Mouse (Mus musculus) ES-Bruce4 (cell line): ENCODE data around the gene Lef1. TPM values are rescaled to one million over a fixed set of nuclear protein-coding genes. Genes with fewer than 3 reads are reported as not detected.

Experiments
- H3K27ac ChIP-seq: 2 replicates; pipeline ENCODE4 v1.5.1; 2012; ENCODE audit warnings: low read length, inconsistent platforms; ENCODE audit not compliant: insufficient read depth
- H3K27me3 ChIP-seq: 2 replicates; pipeline ENCODE4 v1.6.1; 2012; ENCODE audit warnings: mild to moderate bottlenecking, low read length, inconsistent platforms; ENCODE audit not compliant: control insufficient read depth, poor library complexity, insufficient read depth, severe bottlenecking
- H3K36me3 ChIP-seq: 2 replicates; pipeline ENCODE4 v1.6.1; 2012; ENCODE audit warnings: inconsistent platforms, mild to moderate bottlenecking, low read length, moderate library complexity; ENCODE audit not compliant: control insufficient read depth, poor library complexity, insufficient read depth, severe bottlenecking
- H3K4me1 ChIP-seq: one replicate; pipeline ENCODE4 v1.8.1; 2011; ENCODE audit warnings: low read length; ENCODE audit not compliant: control insufficient read depth, insufficient read depth
- H3K4me3 ChIP-seq: 2 replicates; pipeline ENCODE4 v1.5.1; 2011; ENCODE audit warnings: low read depth, mild to moderate bottlenecking, low read length
- H3K9ac ChIP-seq: 2 replicates; pipeline ENCODE4 v1.6.1; 2012; ENCODE audit warnings: low read depth, mild to moderate bottlenecking, inconsistent platforms; ENCODE audit not compliant: poor library complexity, severe bottlenecking
- H3K9me3 ChIP-seq: replicated peaks from 2 replicates; pipeline ENCODE4 v1.6.1; 2012; ENCODE audit warnings: mild to moderate bottlenecking, low read length, inconsistent platforms; ENCODE audit not compliant: control insufficient read depth, poor library complexity, insufficient read depth, severe bottlenecking
- CTCF ChIP-seq: IDR thresholded peaks from one replicate; pipeline ENCODE4 v1.8.1; 2011; ENCODE audit warnings: low read depth, low read length
- EP300 ChIP-seq: IDR thresholded peaks from 2 replicates; pipeline ENCODE4 v1.6.1; 2011; ENCODE audit warnings: low read depth, low read length; ENCODE audit not compliant: insufficient read depth
- POLR2A ChIP-seq: IDR thresholded peaks from one replicate; pipeline ENCODE4 v1.8.1; 2011; ENCODE audit warnings: low read length; ENCODE audit not compliant: insufficient read depth
- polyA plus RNA-seq: library from polyadenylated mRNA; stranded (reverse); fragments of >200 nt; gene quantifications from 2 replicates; pipeline ENCODE4 v1.2.4, GENCODE M21; 2011; ENCODE audit warnings: low read depth; ENCODE audit not compliant: missing spikeins, insufficient read depth, insufficient read length

Gene Lef1
- polyA plus RNA-seq, 1 experiment, result 3.4 TPM

DNA sequence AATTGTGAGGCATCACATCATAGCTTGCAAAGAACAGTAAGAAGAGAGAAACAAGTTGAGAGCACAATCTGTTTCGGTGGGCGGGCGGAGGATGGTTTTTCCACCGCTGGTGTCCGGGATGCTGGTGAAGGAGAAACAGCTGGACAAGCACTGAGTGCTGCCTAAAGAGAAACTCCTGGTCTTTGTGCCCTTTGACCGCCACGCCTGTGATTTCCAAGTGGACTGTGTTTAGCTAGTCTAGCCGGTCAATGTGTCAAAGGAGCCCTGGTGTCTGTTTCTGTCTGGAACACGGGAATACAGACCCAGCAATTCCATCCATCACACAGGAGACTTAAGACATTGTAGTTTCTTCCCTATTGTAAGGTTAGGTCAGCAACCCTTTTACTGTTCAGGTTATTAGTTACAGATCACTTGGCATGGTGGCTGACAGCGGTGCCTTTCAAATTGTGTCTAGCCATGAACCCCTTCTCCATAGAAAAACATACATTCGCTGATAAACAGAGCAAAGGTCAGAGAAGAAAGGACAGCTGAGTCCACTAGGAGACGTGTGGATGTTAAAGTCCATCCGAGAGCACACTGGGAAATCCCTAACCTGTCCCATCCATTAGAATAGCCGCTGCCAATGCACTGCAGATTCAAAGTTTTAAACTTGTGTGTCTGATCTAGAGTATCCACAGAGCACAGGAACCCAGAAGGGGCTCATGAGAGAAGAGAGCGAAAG lies 153.7 kb downstream of the Lef1 start:
- TF ChIP-seq EP300, result no peak
- no peak for TF ChIP-seq POLR2A
- no peak for TF ChIP-seq CTCF
- Histone ChIP-seq H3K27ac (no peak overlapping the region), H3K36me3 (no peaks in the 10 kb centered on the region; the same call in 1 of the 2 replicates)

DNA sequence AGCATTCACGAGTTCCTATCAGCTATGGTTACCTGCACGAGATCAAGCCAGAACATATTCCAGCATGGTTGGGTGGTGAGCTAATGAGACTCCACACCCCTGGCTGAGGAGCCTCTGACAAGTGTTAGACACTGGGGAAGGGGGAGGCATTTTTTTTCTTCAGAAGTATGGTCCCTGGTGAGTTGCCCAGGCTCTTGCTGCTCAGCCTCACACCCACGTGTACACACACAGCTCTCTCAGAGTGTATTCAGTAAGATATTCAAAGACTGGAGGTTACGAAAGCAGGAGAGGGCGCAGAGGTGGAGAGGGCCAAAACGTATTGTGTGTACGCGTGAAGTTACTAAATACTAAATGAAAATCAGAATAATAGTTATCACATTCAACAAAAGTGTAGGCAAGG lies 155.2 kb downstream of the Lef1 start:
- H3K27ac ChIP-seq, result no peak overlapping the region

More for the DNA sequence above, 153.7 kb downstream of the Lef1 start:
- no peaks in the 10 kb centered on the region for H3K27me3 ChIP-seq
- H3K4me3 ChIP-seq, result no peak overlapping the region
- H3K9me3 ChIP-seq, result peaks cover 7% of the 10 kb centered on the region
- H3K4me1 ChIP-seq, result peaks cover under 1% of the 10 kb centered on the region
- H3K9ac ChIP-seq, result no peak overlapping the region

DNA sequence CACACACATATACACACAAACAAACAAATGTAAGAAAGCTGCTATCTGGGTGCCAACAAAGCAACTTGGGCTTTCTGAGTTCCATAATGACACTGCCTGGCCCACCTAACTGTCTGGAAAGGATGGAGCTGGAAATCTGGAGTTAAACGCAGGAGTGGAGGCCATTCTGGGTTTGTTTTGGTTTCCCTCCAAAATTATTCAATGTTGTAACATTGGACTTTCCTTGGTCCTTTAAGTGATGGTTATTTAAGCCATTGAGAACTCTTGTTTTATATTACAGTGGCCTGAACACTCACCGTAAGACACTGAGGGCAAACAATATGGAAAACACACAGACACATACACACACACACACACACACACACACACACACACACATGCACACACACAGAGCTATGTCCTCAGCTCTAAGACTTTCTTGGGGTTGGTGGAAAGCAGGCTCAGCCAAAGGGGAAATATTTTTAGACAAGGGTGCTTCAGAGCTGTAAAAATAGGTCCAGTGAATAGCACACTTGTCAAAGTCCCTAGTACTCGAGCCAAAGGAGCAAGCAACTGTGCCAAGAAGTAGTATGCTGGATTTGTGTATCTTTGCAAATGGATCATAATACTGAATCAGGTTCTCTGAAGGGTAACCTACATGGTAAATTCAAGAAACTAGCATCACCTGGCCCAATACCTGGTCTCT lies 156.2 kb downstream of the Lef1 start:
- TF ChIP-seq EP300 (no peak), POLR2A (no peak), CTCF (no peak)
- no peaks in the 10 kb centered on the region for H3K27me3 ChIP-seq
- H3K4me3 ChIP-seq, result no peak overlapping the region
- no peaks in the 10 kb centered on the region; the same call in 1 of the 2 replicates for H3K36me3 ChIP-seq
- peaks cover under 1% of the 10 kb centered on the region for H3K9me3 ChIP-seq
- H3K4me1 ChIP-seq, result no peaks in the 10 kb centered on the region
- no peak overlapping the region for H3K27ac ChIP-seq
- H3K9ac ChIP-seq, result no peak overlapping the region

More for the DNA sequence above, 155.2 kb downstream of the Lef1 start:
- H3K36me3 ChIP-seq, result no peaks in the 10 kb centered on the region; the same call in 1 of the 2 replicates
- no peaks in the 10 kb centered on the region for H3K4me1 ChIP-seq
- peaks cover 7% of the 10 kb centered on the region for H3K9me3 ChIP-seq
- no peak overlapping the region for H3K4me3 ChIP-seq
- H3K27me3 ChIP-seq, result no peaks in the 10 kb centered on the region
- no peak overlapping the region for H3K9ac ChIP-seq
- TF ChIP-seq CTCF (no peak), POLR2A (no peak), EP300 (no peak)

DNA sequence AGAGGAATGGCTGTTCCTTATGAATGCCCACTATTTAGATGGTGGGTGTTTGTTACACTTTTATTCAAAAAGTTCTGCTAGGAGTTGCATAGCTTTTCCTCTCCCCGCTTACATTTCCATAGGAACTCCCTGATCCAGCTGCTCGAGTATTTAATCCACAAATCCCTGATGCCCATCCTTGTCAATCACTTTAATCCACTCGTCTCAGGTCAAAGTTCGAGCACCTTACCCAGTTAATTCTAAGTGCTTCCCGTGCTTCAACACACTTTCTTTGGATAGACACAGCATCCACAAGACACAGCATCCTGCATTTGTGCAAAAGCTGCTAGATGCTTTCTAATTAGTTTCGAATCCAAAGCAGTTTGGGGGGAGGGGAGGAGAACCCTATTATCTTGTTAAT lies 160.1 kb downstream of the Lef1 start:
- H3K36me3 ChIP-seq, result no peaks in the 10 kb centered on the region
- no peak overlapping the region for H3K9ac ChIP-seq
- TF ChIP-seq CTCF, result no peak
- no peak for TF ChIP-seq EP300
- TF ChIP-seq POLR2A, result no peak
- no peak overlapping the region for H3K4me3 ChIP-seq
- no peaks in the 10 kb centered on the region for H3K9me3 ChIP-seq
- H3K27me3 ChIP-seq, result no peaks in the 10 kb centered on the region
- no peaks in the 10 kb centered on the region for H3K4me1 ChIP-seq
- no peak overlapping the region for H3K27ac ChIP-seq

DNA sequence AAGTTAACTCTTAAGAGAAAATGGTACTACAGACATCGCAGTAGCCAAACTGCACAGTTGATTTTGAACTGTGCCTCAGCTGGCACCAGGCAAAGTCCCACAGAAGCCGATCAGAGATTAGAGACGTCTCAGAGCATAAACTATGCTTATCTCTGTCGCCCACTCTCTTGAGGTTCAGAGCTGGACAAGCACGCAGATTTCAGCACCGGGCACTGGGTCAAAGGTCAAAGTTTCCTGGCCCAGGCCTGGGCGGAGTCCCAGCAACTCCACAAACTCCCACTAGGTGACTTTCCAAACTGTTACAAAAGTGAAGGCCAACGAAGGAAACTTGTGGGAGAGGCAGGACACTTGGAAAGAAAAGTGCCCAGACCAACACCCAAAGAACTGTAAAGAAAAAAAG lies 160.9 kb downstream of the Lef1 start:
- H3K4me1 ChIP-seq, result no peaks in the 10 kb centered on the region
- H3K36me3 ChIP-seq, result no peaks in the 10 kb centered on the region
- no peaks in the 10 kb centered on the region for H3K9me3 ChIP-seq
- H3K27me3 ChIP-seq, result no peaks in the 10 kb centered on the region
- no peak for TF ChIP-seq CTCF
- TF ChIP-seq EP300, result no peak
- no peak for TF ChIP-seq POLR2A
- H3K27ac ChIP-seq, result no peak overlapping the region
- peak overlapping the region; percentile 82 for H3K4me3 ChIP-seq
- peak overlapping the region; percentile 56 for H3K9ac ChIP-seq
